Mouse (Mus musculus): ENCODE results near the gene Mrps21. TPM values are rescaled to one million over a fixed set of nuclear protein-coding genes. Genes with fewer than 3 reads are reported as not detected.

Mrps21 gene
- total and polyA plus RNA-seq, 3 experiments: 251 to 557 (median 317) TPM

DNA sequence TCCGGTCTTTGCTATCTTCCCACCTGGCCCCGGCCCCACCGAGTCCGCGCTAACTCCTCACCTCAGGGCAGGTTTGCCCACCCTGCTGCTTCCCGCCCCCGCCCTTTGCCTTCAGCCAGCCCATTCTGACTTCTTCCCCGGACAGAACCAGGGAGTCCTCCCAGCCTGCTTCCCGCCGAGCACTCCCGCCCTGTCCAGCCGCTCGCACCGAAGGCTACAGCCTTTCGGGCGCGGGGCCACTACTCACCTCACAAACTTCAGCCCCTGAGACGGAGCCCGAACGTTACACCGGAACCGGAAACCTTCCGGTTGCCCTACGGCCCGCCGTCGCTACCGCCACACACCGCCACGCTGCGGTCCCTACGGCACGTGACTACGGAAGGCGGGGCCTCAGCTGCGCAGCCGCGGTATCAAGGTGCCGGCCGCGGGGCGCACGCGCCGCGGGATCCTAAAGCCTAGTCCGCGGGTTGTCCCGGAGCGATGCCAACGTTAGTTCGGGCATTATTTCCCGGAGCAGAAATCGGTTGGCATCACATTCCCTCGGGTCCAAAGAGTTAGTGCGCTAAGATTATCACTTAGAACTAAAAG is 15.7 kb downstream of the Mrps21 start, which contains the start of gene Prpf3:
TSS of gene Prpf3 (minus strand) at position 384 of the 588 bp plus-strand sequence.
- no peaks in the 10 kb centered on the region for H3K9me3 ChIP-seq (replicated peaks; ENCODE audit: low read length)
- peak within 1 kb of the TSS; percentile 74 to 95 (median 78) for H3K4me3 ChIP-seq (replicated peaks in 1 of 3; ENCODE audit: low read depth in 2 of 3, low read length in 2 of 3, poor library complexity in 1 of 3)
- no peaks in the 10 kb centered on the region for H3K27me3 ChIP-seq (replicated peaks)
- DNase-seq (ENCODE audit: extremely low read depth): peak; percentile 90
- in situ Hi-C loops (cut with MboI; ENCODE audit: low pct_ligation_motif_present, low pct_unique_long_range_greater_than_20kb, low sequenced_read_pairs): loop anchor here (10.0 kb wide), 1 partner anchor 199 kb away; the partner anchor contains the start of gene Vps45
- dilution Hi-C loops (cut with MboI; ENCODE audit: extremely low pct_ligation_motif_present, extremely low pct_unique_long_range_greater_than_20kb, low sequenced_read_pairs): no loop called here
- peak within 1 kb of the TSS; percentile 48; the same call in 1 of the 2 replicates for H3K27ac ChIP-seq (ENCODE audit: insufficient read depth, low read depth)
- H3K4me1 ChIP-seq (ENCODE audit: control insufficient read depth in 1 of 2, insufficient read depth in 2 of 2): peaks cover 0 to 13% of the 10 kb centered on the region in 2 experiments; a peak in 1 of 4 replicates
- H3K9ac ChIP-seq (ENCODE audit: insufficient read depth, low read depth): peak within 1 kb of the TSS; percentile 80
- H3K4me2 ChIP-seq (ENCODE audit: insufficient read depth, low read depth, poor library complexity, severe bottlenecking): peak within 1 kb of the TSS; percentile 61
- H3K36me3 ChIP-seq (replicated peaks in 1 of 2; ENCODE audit: control insufficient read depth in 1 of 2, insufficient read depth in 1 of 2, low read length in 1 of 2): peaks cover 23 to 37% of the 10 kb centered on the region in 2 experiments
- TF ChIP-seq JUND (conservative IDR thresholded peaks at IDR 0.05; ENCODE audit: low read depth, low read length) (no peak), RAD21 (IDR thresholded peaks at IDR 0.05; ENCODE audit: low read depth, low read length) (no peak), E2F4 (IDR thresholded peaks at IDR 0.05; ENCODE audit: insufficient replicate concordance, low read depth, low read length) (peak; percentile 80; the same call in 1 of the 2 replicates), MAFK (IDR thresholded peaks at IDR 0.05; ENCODE audit: insufficient replicate concordance, low read length) (no peak), POLR2AphosphoS2 (IDR thresholded peaks at IDR 0.05; ENCODE audit: low read depth, low read length) (peak; percentile 92), ZKSCAN1 (IDR thresholded peaks at IDR 0.05; ENCODE audit: borderline replicate concordance, low read depth, low read length) (no peak), ZC3H11A (IDR thresholded peaks at IDR 0.05; ENCODE audit: low read depth, low read length) (no peak), MXI1 (IDR thresholded peaks at IDR 0.05; ENCODE audit: low read depth, low read length) (peak; percentile 84), HCFC1 (IDR thresholded peaks at IDR 0.05; ENCODE audit: low read depth, low read length) (peak; percentile 89), USF1 (IDR thresholded peaks at IDR 0.05; ENCODE audit: low read depth, low read length) (peak; percentile 97), CHD1 (IDR thresholded peaks at IDR 0.05; ENCODE audit: low read depth, low read length) (no peak), CTCF (conservative IDR thresholded peaks at IDR 0.05 in 1 of 2, IDR thresholded peaks at IDR 0.05 in 1 of 2; ENCODE audit: low read depth in 2 of 2, low read length in 2 of 2) (no peak), GABPA (IDR thresholded peaks at IDR 0.05; ENCODE audit: insufficient replicate concordance, low read depth, low read length) (peak; percentile 7; the same call in 1 of the 2 replicates), UBTF (IDR thresholded peaks at IDR 0.05; ENCODE audit: low read depth, low read length) (no peak), JUN (IDR thresholded peaks at IDR 0.05; ENCODE audit: insufficient read depth, low read depth, low read length) (no peak), TCF12 (IDR thresholded peaks at IDR 0.05; ENCODE audit: low read depth, low read length) (peak; percentile 94), EP300 (IDR thresholded peaks at IDR 0.05; ENCODE audit: low read length) (no peak), MEF2A (IDR thresholded peaks at IDR 0.05; ENCODE audit: borderline replicate concordance, low read depth, low read length) (peak; percentile 59; the same call in 1 of the 2 replicates), SMC3 (IDR thresholded peaks at IDR 0.05; ENCODE audit: low read depth, low read length) (no peak), ZNF384 (IDR thresholded peaks at IDR 0.05; ENCODE audit: low read depth, low read length) (peak; percentile 83), BHLHE40 (IDR thresholded peaks at IDR 0.05; ENCODE audit: low read depth, low read length) (peak; percentile 99), ZMIZ1 (IDR thresholded peaks at IDR 0.05; ENCODE audit: low read depth, low read length) (peak; percentile 84), NRF1 (IDR thresholded peaks at IDR 0.05; ENCODE audit: low read depth, low read length) (peak; percentile 99), MYC (IDR thresholded peaks at IDR 0.05; ENCODE audit: low read depth, low read length) (peak; percentile 97), NELFE (IDR thresholded peaks at IDR 0.05; ENCODE audit: low read depth, low read length) (peak; percentile 98), IRF4 (IDR thresholded peaks at IDR 0.05; ENCODE audit: low read depth, low read length) (peak; percentile 60; the same call in 1 of the 2 replicates), TBP (conservative IDR thresholded peaks at IDR 0.05; ENCODE audit: low read depth, low read length) (peak; percentile 82), MAX (IDR thresholded peaks at IDR 0.05; ENCODE audit: low read length) (peak; percentile 99), CHD2 (IDR thresholded peaks at IDR 0.05; ENCODE audit: low read length) (peak; percentile 37; the same call in 1 of the 2 replicates), ETS1 (conservative IDR thresholded peaks at IDR 0.05; ENCODE audit: low read depth, low read length) (peak; percentile 34; the same call in 1 of the 2 replicates), KAT2A (IDR thresholded peaks at IDR 0.05; ENCODE audit: insufficient replicate concordance, low read length) (peak; percentile 82; the same call in 1 of the 2 replicates), ELF1 (IDR thresholded peaks at IDR 0.05; ENCODE audit: low read depth, low read length) (peak; percentile 92), SIN3A (IDR thresholded peaks at IDR 0.05; ENCODE audit: low read length) (peak; percentile 93), MAZ (IDR thresholded peaks at IDR 0.05; ENCODE audit: low read depth, low read length) (peak; percentile 48; the same call in 1 of the 2 replicates), USF2 (conservative IDR thresholded peaks at IDR 0.05; ENCODE audit: low read depth, low read length) (peak; percentile 92), POLR2A (IDR thresholded peaks at IDR 0.05; ENCODE audit: low read depth, low read length) (peak; percentile 98), PAX5 (IDR thresholded peaks at IDR 0.05; ENCODE audit: low read length) (no peak), RCOR1 (conservative IDR thresholded peaks at IDR 0.05; ENCODE audit: low read depth, low read length) (no peak)
- peaks cover 26% of the 10 kb centered on the region for H3K79me2 ChIP-seq (replicated peaks; ENCODE audit: control insufficient read depth, extremely low read depth, insufficient read depth, poor library complexity, severe bottlenecking)
